Mouse (Mus musculus): ENCODE data around the gene Gcdh. TPM values are rescaled to one million over a fixed set of nuclear protein-coding genes. Genes with fewer than 3 reads are reported as not detected.

The Gcdh gene
- polyA plus RNA-seq, 2 experiments: 29.8 to 58.9 TPM

GRCm38 (mm10) chr8:84907493-84907892, 13.8 kb upstream of the Gcdh start:
- TF ChIP-seq POLR2A (IDR thresholded peaks at IDR 0.05; ENCODE audit: borderline replicate concordance, extremely low read depth, insufficient read depth, insufficient read length): no peak
- peaks cover 12% of the 10 kb centered on the region for H3K27me3 ChIP-seq (ENCODE audit: control insufficient read depth, insufficient read depth, low read length)
- peaks cover 13% of the 10 kb centered on the region for H3K4me1 ChIP-seq (ENCODE audit: control insufficient read depth, insufficient read depth, low read length)
- H3K4me3 ChIP-seq (replicated peaks; ENCODE audit: low read length): no peak overlapping the region
- no peak for DNase-seq (ENCODE audit: low spot score)
- no peaks in the 10 kb centered on the region for H3K9me3 ChIP-seq (ENCODE audit: control insufficient read depth, low read length)
- H3K27ac ChIP-seq (replicated peaks; ENCODE audit: low read depth, low read length): no peak overlapping the region
- H3K36me3 ChIP-seq (ENCODE audit: control insufficient read depth, insufficient read depth, low read length): no peaks in the 10 kb centered on the region
- H3K9ac ChIP-seq (ENCODE audit: low read depth, low read length, severe bottlenecking): no peak overlapping the region
- 80% methylated on average over 8 of the region's 8 CpGs for WGBS
- no peak for ATAC-seq (ENCODE audit: low FRiP score, low read depth)
- no peak overlapping the region for H3K4me2 ChIP-seq (replicated peaks; ENCODE audit: low read depth, low read length, severe bottlenecking)

- no peak overlapping the region for H3K4me3 ChIP-seq (replicated peaks; ENCODE audit: low read length)
- H3K4me1 ChIP-seq (ENCODE audit: control insufficient read depth, insufficient read depth, low read length): peaks cover 13% of the 10 kb centered on the region
- H3K36me3 ChIP-seq (ENCODE audit: control insufficient read depth, insufficient read depth, low read length): no peaks in the 10 kb centered on the region
- no peaks in the 10 kb centered on the region for H3K9me3 ChIP-seq (ENCODE audit: control insufficient read depth, low read length)
- DNase-seq (ENCODE audit: low spot score) (no peak), ATAC-seq (ENCODE audit: low FRiP score, low read depth) (no peak)
- no peak overlapping the region for H3K9ac ChIP-seq (ENCODE audit: low read depth, low read length, severe bottlenecking)
- H3K4me2 ChIP-seq (replicated peaks; ENCODE audit: low read depth, low read length, severe bottlenecking): no peak overlapping the region
- 90% methylated on average over 9 of the region's 9 CpGs for WGBS
- TF ChIP-seq POLR2A (IDR thresholded peaks at IDR 0.05; ENCODE audit: borderline replicate concordance, extremely low read depth, insufficient read depth, insufficient read length): no peak
- H3K27ac ChIP-seq (replicated peaks; ENCODE audit: low read depth, low read length): no peak overlapping the region
- peaks cover 7% of the 10 kb centered on the region for H3K27me3 ChIP-seq (ENCODE audit: control insufficient read depth, insufficient read depth, low read length)
These were observed 13.3 kb upstream of the Gcdh start for GRCm38 (mm10) chr8:84907037-84907436.

- Histone ChIP-seq H3K4me1 (ENCODE audit: control insufficient read depth, insufficient read depth, low read length) (peaks cover 10% of the 10 kb centered on the region), H3K27me3 (ENCODE audit: control insufficient read depth, insufficient read depth, low read length) (no peaks in the 10 kb centered on the region), H3K4me2 (replicated peaks; ENCODE audit: low read depth, low read length, severe bottlenecking) (no peak overlapping the region), H3K9me3 (ENCODE audit: control insufficient read depth, low read length) (no peaks in the 10 kb centered on the region), H3K36me3 (ENCODE audit: control insufficient read depth, insufficient read depth, low read length) (no peaks in the 10 kb centered on the region), H3K9ac (ENCODE audit: low read depth, low read length, severe bottlenecking) (no peak overlapping the region), H3K4me3 (replicated peaks; ENCODE audit: low read length) (no peak overlapping the region), H3K27ac (replicated peaks; ENCODE audit: low read depth, low read length) (no peak overlapping the region)
- DNase-seq (ENCODE audit: low spot score): no peak
- no peak for ATAC-seq (ENCODE audit: low FRiP score, low read depth)
- 86% methylated on average over 7 of the region's 7 CpGs for WGBS
- no peak for TF ChIP-seq POLR2A (IDR thresholded peaks at IDR 0.05; ENCODE audit: borderline replicate concordance, extremely low read depth, insufficient read depth, insufficient read length)
These were observed 10.6 kb upstream of the Gcdh start for GRCm38 (mm10) chr8:84904351-84904750.

GRCm38 (mm10) chr8:84902920-84903661, 9.4 kb upstream of the Gcdh start:
- Histone ChIP-seq H3K27ac (replicated peaks; ENCODE audit: low read depth, low read length) (no peak overlapping the region; the same call in 1 of the 2 replicates), H3K36me3 (ENCODE audit: control insufficient read depth, insufficient read depth, low read length) (no peaks in the 10 kb centered on the region), H3K4me3 (replicated peaks; ENCODE audit: low read length) (peak overlapping the region; percentile 61), H3K27me3 (ENCODE audit: control insufficient read depth, insufficient read depth, low read length) (no peaks in the 10 kb centered on the region), H3K4me1 (ENCODE audit: control insufficient read depth, insufficient read depth, low read length) (peaks cover 5% of the 10 kb centered on the region; the same call in 1 of the 2 replicates), H3K4me2 (replicated peaks; ENCODE audit: low read depth, low read length, severe bottlenecking) (peak overlapping the region; percentile 96), H3K9ac (ENCODE audit: low read depth, low read length, severe bottlenecking) (peak overlapping the region; percentile 75), H3K9me3 (ENCODE audit: control insufficient read depth, low read length) (no peaks in the 10 kb centered on the region)
- ATAC-seq (ENCODE audit: low FRiP score, low read depth) (peak; percentile 91), DNase-seq (ENCODE audit: low spot score) (peak; percentile 81)
- WGBS: under 1% methylated on average over 58 of the region's 68 CpGs
- no peak for TF ChIP-seq POLR2A (IDR thresholded peaks at IDR 0.05; ENCODE audit: borderline replicate concordance, extremely low read depth, insufficient read depth, insufficient read length)

GRCm38 (mm10) chr8:84902367-84902919, 8.7 kb upstream of the Gcdh start:
- TF ChIP-seq POLR2A (IDR thresholded peaks at IDR 0.05; ENCODE audit: borderline replicate concordance, extremely low read depth, insufficient read depth, insufficient read length): no peak
- no peak for DNase-seq (ENCODE audit: low spot score)
- Histone ChIP-seq H3K36me3 (ENCODE audit: control insufficient read depth, insufficient read depth, low read length) (no peaks in the 10 kb centered on the region), H3K4me1 (ENCODE audit: control insufficient read depth, insufficient read depth, low read length) (peaks cover 5% of the 10 kb centered on the region; the same call in 1 of the 2 replicates), H3K4me3 (replicated peaks; ENCODE audit: low read length) (peak overlapping the region; percentile 61), H3K27me3 (ENCODE audit: control insufficient read depth, insufficient read depth, low read length) (no peaks in the 10 kb centered on the region), H3K9me3 (ENCODE audit: control insufficient read depth, low read length) (no peaks in the 10 kb centered on the region), H3K9ac (ENCODE audit: low read depth, low read length, severe bottlenecking) (peak overlapping the region; percentile 75), H3K4me2 (replicated peaks; ENCODE audit: low read depth, low read length, severe bottlenecking) (peak overlapping the region; percentile 96), H3K27ac (replicated peaks; ENCODE audit: low read depth, low read length) (no peak overlapping the region)
- 3% methylated on average over 24 of the region's 24 CpGs for WGBS
- ATAC-seq (ENCODE audit: low FRiP score, low read depth): peak; percentile 19; the same call in 1 of the 2 replicates
